Mouse (Mus musculus) kidney, embryonic 15.5 days (tissue): ENCODE results near the gene Arid2. TPM values are rescaled to one million over a fixed set of nuclear protein-coding genes. Genes with fewer than 3 reads are reported as not detected.

Source experiments
- ATAC-seq: fragments of 200-750 bp; cut with Nextera tagmentation; replicated peaks from 2 replicates; pipeline ENCODE4 v1.8.0; 2017; ENCODE audit warnings: moderate TSS enrichment; ENCODE audit not compliant: low FRiP score
- H3K27ac ChIP-seq: fragments of 300-500 bp; sonication (generic); 2 replicates; pipeline ENCODE4 v1.5.1; 2015; ENCODE audit warnings: mild to moderate bottlenecking, inconsistent platforms
- H3K27me3 ChIP-seq: fragments of 300-500 bp; sonication (generic); 2 replicates; pipeline ENCODE4 v1.6.1; 2015; ENCODE audit warnings: inconsistent platforms
- H3K36me3 ChIP-seq: fragments of 300-500 bp; sonication (generic); 2 replicates; pipeline ENCODE4 v1.6.1; 2015; ENCODE audit warnings: inconsistent platforms
- H3K4me1 ChIP-seq: fragments of 300-500 bp; sonication (generic); 2 replicates; pipeline ENCODE4 v1.6.1; 2015; ENCODE audit warnings: inconsistent platforms
- H3K4me2 ChIP-seq: fragments of 300-500 bp; sonication (generic); 2 replicates; pipeline ENCODE4 v1.6.1; 2015; ENCODE audit warnings: moderate library complexity, mild to moderate bottlenecking, inconsistent platforms
- H3K4me3 ChIP-seq: fragments of 300-500 bp; sonication (generic); replicated peaks from 2 replicates; pipeline ENCODE4 v1.5.1; 2015; ENCODE audit warnings: mild to moderate bottlenecking, inconsistent platforms
- H3K9ac ChIP-seq: fragments of 300-500 bp; sonication (generic); 2 replicates; pipeline ENCODE4 v1.6.1; 2015; ENCODE audit warnings: mild to moderate bottlenecking, inconsistent platforms
- H3K9me3 ChIP-seq: fragments of 300-500 bp; sonication (generic); replicated peaks from 2 replicates; pipeline ENCODE4 v1.6.1; 2016; ENCODE audit warnings: inconsistent platforms
- WGBS: fragments of 180-500 bp; shearing (Covaris S2); methylation state at CpG from one replicate; pipeline ENCODE4 v1.1.7; 2015; ENCODE audit warnings: mixed read lengths; 5-methylcytosine and 5-hydroxymethylcytosine counted together
- polyA plus RNA-seq: library from polyadenylated mRNA; unstranded; fragments of >200 nt; fragmentation: Nextera tagmentation; extraction: Ambion mirVana; gene quantifications from 2 replicates; pipeline ENCODE4 v1.2.1, GENCODE M21; 2015

Arid2 gene
- polyA plus RNA-seq, 1 experiment from 2014 or later: 26.1 TPM

DNA sequence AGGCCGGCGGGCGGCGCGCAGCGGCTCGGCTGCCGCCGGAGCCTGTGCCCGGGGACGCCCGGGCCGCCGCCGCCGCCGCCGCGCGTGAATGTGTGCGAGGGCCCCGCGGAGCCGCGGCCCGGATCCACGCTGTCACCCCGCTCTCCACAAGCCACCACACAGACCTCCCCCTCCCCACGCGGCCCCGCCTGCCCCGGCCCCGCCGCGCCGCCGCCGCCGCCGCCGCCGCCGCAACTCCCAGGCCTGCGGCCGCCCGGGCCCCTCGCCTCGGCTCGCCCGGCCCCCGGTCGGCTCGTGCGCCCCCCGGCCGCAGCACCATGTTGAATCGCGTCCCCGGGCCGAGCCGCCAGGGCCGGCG is 404 bp upstream of the Arid2 start:
- H3K9ac ChIP-seq: peak overlapping the region; percentile 99
- peaks cover 7% of the 10 kb centered on the region; the same call in 1 of the 2 replicates for H3K36me3 ChIP-seq
- ATAC-seq: peak; percentile 41
- H3K27me3 ChIP-seq: no peaks in the 10 kb centered on the region
- H3K27ac ChIP-seq: peak overlapping the region; percentile 100
- H3K4me3 ChIP-seq: peak overlapping the region; percentile 89
- WGBS: under 1% methylated on average over 23 of the region's 63 CpGs
- peaks cover 31% of the 10 kb centered on the region for H3K4me1 ChIP-seq
- H3K4me2 ChIP-seq: peak overlapping the region; percentile 69
- H3K9me3 ChIP-seq: no peaks in the 10 kb centered on the region

DNA sequence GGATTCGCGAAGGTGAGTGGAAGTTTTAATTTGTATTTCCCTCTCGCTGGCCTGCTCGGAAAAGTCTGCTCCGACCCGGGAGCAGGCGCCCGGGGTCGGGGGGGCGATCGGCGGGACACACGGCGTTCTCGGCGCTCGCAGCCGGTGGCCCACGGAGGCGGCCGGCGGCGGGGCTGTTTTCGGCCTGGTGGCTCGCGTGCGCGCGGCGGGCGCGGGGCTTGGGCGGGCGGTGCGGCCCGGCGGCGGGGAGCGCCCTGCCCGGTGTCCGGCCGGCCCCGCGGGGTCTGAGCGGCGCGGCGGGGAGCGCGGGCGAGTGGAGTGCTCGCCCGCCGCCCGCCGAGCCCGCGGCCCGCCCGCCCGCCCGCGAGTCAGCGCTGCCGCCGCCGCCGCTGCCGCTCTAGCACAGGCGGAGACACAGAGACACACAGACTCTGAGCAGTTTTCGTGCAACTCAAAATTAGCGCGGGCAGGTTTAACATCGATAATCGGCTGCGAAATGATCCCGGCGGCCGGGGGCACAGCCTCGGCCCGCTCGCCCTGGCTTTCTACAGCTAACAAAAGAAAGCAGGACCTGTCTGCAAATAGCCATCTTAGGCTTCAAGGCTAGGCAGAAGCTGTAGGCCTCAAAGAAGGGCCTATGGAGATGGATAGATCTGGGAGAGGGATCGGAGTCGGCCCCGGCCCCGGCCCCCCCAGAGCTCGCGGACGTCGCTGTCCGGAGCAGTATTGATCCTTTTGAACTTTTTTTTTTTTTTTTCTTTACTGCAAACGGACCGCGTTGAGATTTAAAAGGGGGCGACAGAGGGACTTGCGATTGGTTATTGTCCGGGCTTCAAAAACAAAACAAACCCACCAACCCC is 888 bp downstream of the Arid2 start:
- peaks cover 9% of the 10 kb centered on the region; the same call in 1 of the 2 replicates for H3K36me3 ChIP-seq
- peak overlapping the region; percentile 69 for H3K4me2 ChIP-seq
- under 1% methylated on average over 95 of the region's 97 CpGs for WGBS
- H3K4me3 ChIP-seq: peak overlapping the region; percentile 89
- no peak for ATAC-seq
- H3K27me3 ChIP-seq: no peaks in the 10 kb centered on the region
- peak overlapping the region; percentile 100 for H3K27ac ChIP-seq
- H3K9ac ChIP-seq: peak overlapping the region; percentile 99
- no peaks in the 10 kb centered on the region for H3K9me3 ChIP-seq
- H3K4me1 ChIP-seq: peaks cover 24% of the 10 kb centered on the region

DNA sequence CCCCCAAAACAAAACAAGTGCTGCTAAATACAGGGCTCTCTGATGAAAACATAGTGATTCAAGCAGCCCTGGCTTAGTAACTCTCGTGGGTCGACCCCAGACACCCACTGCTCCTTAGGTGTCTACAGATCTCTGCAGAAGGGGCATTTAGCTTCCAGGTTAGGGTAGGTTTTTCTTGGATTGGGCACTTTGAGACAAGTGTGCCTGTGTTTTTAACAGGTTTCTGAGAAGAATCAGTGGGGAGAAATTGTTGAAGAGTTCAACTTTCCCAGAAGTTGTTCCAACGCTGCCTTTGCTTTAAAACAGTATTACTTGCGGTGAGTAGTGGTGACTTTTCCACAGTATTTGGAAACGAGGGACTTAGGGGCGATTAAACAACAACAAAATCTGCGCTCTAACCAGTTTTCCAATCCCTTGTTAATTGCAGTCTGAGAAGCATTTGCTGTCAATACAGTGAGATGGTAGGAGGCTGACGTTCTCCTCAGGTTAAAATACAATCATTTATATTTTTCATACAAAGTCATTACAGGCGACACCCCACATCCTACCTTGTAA is 1.6 kb downstream of the Arid2 start:
- Histone ChIP-seq H3K4me3 (peak overlapping the region; percentile 89), H3K36me3 (peaks cover 9% of the 10 kb centered on the region), H3K9ac (peak overlapping the region; percentile 99), H3K4me1 (peaks cover 17% of the 10 kb centered on the region), H3K27ac (peak overlapping the region; percentile 100), H3K4me2 (peak overlapping the region; percentile 69), H3K27me3 (no peaks in the 10 kb centered on the region), H3K9me3 (no peaks in the 10 kb centered on the region)
- ATAC-seq: no peak
- 3% methylated on average over 9 of the region's 9 CpGs for WGBS

DNA sequence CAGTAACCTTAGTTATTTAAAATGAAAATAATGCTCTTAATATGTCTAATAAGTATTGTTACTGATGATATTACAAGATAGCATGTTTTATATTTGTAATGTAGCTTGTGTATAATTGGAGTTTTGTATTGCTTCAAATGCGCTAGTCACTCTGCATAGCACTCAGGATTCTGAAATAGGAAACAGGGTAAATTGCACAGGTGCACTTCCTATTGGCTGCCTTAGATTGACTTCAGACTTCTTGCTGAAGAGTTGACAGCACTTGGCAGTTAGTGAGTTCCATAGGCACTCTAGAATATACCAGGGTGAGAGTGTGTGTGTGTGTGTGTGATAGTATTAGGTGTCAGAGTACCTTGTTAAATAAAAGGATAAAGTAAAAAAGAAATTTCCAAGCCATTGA is 2.7 kb downstream of the Arid2 start:
- H3K4me1 ChIP-seq: peaks cover 16% of the 10 kb centered on the region
- peaks cover 19% of the 10 kb centered on the region for H3K36me3 ChIP-seq
- H3K27me3 ChIP-seq: no peaks in the 10 kb centered on the region
- peak overlapping the region; percentile 26 for H3K4me2 ChIP-seq
- ATAC-seq: no peak
- no peak overlapping the region for H3K4me3 ChIP-seq
- no peaks in the 10 kb centered on the region for H3K9me3 ChIP-seq
- no peak overlapping the region for H3K27ac ChIP-seq
- WGBS: 68% methylated on average over 1 of the region's 1 CpGs
- H3K9ac ChIP-seq: no peak overlapping the region

DNA sequence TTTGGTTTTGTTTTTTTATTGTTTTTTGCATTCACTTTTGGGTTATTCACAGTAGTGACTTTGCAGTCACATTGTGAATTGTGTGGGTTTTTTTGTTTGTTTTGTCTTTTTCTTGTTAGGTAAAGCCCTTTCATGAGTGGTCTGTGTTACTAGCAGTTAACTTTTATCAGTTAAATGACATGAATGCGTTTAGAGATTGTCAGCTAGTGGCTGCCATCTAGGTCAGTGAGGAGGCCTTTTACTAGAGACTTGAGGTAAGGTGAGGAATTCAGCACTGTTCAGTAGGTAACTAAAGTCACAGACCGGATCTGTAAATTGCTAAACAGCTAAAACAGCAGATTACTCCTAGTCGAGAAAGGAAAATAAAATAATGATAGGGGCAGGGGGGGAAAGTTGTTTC is 6.1 kb downstream of the Arid2 start:
- Histone ChIP-seq H3K27me3 (no peaks in the 10 kb centered on the region), H3K9me3 (no peaks in the 10 kb centered on the region), H3K4me1 (peaks cover 16% of the 10 kb centered on the region), H3K27ac (no peak overlapping the region), H3K4me3 (no peak overlapping the region), H3K4me2 (no peak overlapping the region), H3K9ac (no peak overlapping the region), H3K36me3 (peaks cover 26% of the 10 kb centered on the region)
- 42% methylated on average over 3 of the region's 3 CpGs for WGBS
- no peak for ATAC-seq

DNA sequence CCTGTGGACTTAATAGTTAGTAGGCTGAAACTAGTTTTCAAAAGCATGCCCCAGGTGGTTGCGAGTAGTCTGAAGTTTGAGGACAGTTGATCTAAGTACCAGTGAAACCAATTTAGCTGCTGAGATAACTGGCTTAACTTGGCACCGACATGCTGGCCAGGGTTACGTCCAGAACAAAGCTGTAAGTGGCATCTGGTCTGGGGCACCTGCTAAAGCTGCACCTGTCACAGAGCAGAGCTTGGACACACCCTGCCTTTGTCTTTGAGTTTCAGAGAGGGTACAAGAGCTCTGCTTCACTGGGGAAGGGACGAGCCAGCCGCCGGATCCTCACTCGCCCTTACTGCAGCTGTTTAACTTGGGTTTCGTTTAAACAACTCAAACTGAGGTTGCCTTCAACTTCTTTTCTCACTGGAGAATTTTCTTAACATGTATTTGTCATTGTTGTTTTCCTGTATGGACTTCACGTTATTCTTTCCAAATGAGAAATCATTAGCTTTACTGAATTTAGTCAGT is 9.8 kb downstream of the Arid2 start:
- no peaks in the 10 kb centered on the region for H3K27me3 ChIP-seq
- peaks cover 5% of the 10 kb centered on the region; the same call in 1 of the 2 replicates for H3K4me1 ChIP-seq
- peaks cover 40% of the 10 kb centered on the region for H3K36me3 ChIP-seq
- ATAC-seq: no peak
- H3K4me2 ChIP-seq: no peak overlapping the region
- H3K9me3 ChIP-seq: no peaks in the 10 kb centered on the region
- no peak overlapping the region for H3K27ac ChIP-seq
- 90% methylated on average over 9 of the region's 9 CpGs for WGBS
- no peak overlapping the region for H3K9ac ChIP-seq
- H3K4me3 ChIP-seq: no peak overlapping the region

DNA sequence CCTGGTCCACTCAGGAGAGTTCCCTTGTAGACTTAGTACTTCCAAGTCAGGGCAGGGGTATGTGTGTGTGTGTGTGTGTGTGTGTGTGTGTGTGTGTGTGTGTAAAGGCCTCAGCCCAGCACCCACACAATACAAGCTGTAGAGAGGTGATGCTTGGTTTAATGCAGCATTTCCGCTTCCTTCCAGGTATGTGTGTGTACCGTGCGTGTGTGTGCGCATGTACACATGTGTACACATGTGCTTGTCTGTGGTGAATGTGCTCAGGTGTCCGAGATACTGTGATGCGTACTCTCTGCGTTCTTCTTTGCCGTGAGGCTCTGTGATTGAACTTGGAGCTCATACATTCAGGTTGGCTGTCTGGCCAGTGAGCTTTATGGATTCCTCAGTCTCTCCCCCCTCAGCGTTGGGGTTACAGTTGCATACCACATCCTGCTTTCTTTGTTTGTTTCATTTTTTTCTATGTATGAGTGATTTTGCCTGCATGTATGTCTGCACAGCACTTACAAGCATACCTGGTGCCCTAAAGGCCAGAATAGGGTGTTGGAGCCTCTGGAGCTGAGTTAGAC is 10.4 kb downstream of the Arid2 start:
- ATAC-seq: no peak
- Histone ChIP-seq H3K9ac (no peak overlapping the region), H3K4me2 (no peak overlapping the region), H3K36me3 (peaks cover 42% of the 10 kb centered on the region), H3K4me1 (no peaks in the 10 kb centered on the region), H3K9me3 (no peaks in the 10 kb centered on the region), H3K27me3 (no peaks in the 10 kb centered on the region), H3K27ac (no peak overlapping the region), H3K4me3 (no peak overlapping the region)
- 94% methylated on average over 9 of the region's 9 CpGs for WGBS

DNA sequence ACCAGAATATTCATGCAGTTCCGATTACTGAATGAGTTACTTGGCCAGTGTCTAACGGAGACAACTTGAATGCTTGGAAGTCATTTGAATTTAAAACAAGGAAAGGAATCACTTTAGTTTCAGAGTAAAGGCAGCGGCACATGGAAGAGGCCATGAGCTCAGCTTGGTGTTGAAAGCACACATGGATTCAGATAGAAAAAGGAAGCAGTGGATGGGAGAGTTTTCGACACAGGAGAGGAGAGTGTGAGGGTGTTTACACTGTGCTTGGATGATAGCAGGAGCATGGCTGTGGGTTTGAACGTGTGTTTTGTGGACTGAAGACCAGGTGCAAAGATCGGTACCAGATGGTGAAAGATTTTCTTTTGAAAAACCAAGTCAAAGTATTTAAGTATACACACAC is 22.0 kb downstream of the Arid2 start:
- ATAC-seq: no peak

DNA sequence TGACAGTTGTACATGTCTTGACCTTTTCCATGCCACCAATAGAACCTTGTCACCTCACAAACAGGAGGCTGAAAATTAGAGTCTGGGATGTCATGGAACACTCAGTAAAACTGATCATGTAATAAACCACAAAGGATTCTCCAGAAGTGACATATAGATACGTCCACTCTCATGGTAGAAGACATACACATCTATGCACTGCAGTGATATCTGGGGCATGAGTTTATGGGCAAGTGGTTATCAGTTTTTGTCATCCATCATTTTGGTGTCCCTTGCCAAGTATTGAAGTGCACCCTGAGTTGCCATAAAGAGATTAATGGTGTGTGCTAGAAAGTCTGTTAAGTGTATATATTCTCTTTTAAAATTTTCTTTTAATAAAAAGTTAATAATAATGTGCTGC is 25.6 kb downstream of the Arid2 start:
- WGBS: 97% methylated on average over 1 of the region's 1 CpGs
- peaks cover 37% of the 10 kb centered on the region for H3K36me3 ChIP-seq
- H3K27ac ChIP-seq: no peak overlapping the region
- H3K9ac ChIP-seq: no peak overlapping the region
- no peak overlapping the region for H3K4me2 ChIP-seq
- no peak for ATAC-seq
- no peaks in the 10 kb centered on the region for H3K27me3 ChIP-seq
- H3K4me1 ChIP-seq: 0 out of 2 replicates have a peak, but pooled peaks cover 5% of the 10 kb centered on the region
- no peak overlapping the region for H3K4me3 ChIP-seq
- H3K9me3 ChIP-seq: no peaks in the 10 kb centered on the region

More for the DNA sequence above, 22.0 kb downstream of the Arid2 start:
- Histone ChIP-seq H3K27ac (no peak overlapping the region), H3K9me3 (no peaks in the 10 kb centered on the region), H3K27me3 (no peaks in the 10 kb centered on the region), H3K4me3 (no peak overlapping the region), H3K9ac (no peak overlapping the region), H3K4me2 (no peak overlapping the region), H3K4me1 (no peaks in the 10 kb centered on the region), H3K36me3 (peaks cover 46% of the 10 kb centered on the region)
- WGBS: 87% methylated on average over 6 of the region's 6 CpGs

DNA sequence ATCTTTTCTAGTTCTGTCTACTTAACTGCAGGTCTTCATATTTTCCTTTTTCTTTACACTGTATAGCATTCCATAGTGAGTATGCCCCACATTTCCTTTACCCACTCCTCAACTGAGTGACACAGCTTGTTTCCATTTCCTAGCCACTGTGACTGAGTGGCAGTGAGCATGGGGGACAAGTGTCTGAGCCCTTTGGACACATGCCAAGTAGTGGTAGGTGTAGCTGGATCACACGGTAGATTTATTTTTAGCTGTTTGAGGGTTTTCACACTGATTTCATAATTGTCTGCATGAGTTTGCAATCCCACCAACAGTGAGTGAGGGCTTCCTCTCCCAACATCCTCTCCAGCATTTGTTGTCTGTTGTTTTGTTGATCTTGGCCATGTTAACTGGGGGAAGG is 28.3 kb downstream of the Arid2 start:
- no peak overlapping the region for H3K9ac ChIP-seq
- H3K27ac ChIP-seq: no peak overlapping the region
- 0 out of 2 replicates have a peak, but pooled peaks cover 5% of the 10 kb centered on the region for H3K4me1 ChIP-seq
- H3K27me3 ChIP-seq: no peaks in the 10 kb centered on the region
- H3K36me3 ChIP-seq: peaks cover 34% of the 10 kb centered on the region
- no peaks in the 10 kb centered on the region for H3K9me3 ChIP-seq
- WGBS: 55% methylated on average over 1 of the region's 1 CpGs
- H3K4me2 ChIP-seq: no peak overlapping the region
- no peak for ATAC-seq
- H3K4me3 ChIP-seq: no peak overlapping the region

DNA sequence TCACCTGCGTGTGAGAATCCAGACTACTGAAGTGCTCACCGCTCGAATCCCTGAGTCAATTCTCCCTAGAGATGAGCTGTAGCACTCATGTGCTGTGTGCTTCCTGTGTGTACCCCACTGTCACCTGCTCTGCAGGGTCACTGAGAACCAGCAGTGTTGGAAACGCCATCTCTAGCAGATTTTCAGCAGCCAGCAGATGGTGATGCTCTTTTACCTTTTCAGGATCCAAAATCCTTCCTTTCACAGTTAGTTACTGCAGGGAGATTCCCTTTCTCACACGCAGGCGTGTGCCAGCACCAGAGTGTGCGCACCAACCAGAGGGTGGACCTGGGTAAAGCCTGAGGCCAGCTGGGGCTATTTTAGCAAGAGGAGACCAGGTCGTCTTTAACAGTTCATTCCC is 32.0 kb downstream of the Arid2 start:
- no peak overlapping the region for H3K4me2 ChIP-seq
- H3K27me3 ChIP-seq: no peaks in the 10 kb centered on the region
- H3K27ac ChIP-seq: no peak overlapping the region
- peaks cover 8% of the 10 kb centered on the region for H3K36me3 ChIP-seq
- 74% methylated on average over 8 of the region's 8 CpGs for WGBS
- 0 out of 2 replicates have a peak, but pooled peaks cover 5% of the 10 kb centered on the region for H3K4me1 ChIP-seq
- H3K9me3 ChIP-seq: no peaks in the 10 kb centered on the region
- H3K4me3 ChIP-seq: no peak overlapping the region
- no peak overlapping the region for H3K9ac ChIP-seq
- ATAC-seq: no peak

DNA sequence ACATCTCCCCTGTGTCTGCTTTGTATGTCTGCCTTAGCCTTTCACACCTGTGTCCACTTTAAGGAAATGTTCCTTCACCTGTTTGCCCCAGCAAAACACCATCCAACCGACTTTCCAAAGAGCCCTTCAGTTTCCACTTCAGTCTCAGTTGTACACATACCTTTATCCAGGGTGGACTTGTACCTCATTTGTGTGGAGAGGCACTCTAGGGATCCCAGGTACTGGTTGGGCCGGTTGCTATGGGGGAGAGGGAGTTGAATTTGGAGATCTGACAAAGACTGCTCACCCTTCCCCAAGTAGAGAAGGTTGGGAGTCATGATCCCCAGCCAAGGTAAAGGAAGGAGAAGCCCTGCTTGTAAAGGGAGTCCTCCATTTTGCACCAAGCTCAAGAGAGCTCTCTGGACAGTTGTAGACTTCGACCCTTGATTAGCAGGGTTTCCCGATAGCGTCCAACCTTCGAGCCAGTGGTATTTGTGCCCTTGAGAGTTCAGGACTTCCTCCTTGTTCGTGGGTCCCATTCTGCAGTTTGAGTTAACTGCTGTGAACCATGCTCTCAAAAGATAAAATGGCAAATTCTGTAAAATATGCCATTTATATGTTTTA is 38.5 kb downstream of the Arid2 start:
- no peak overlapping the region for H3K4me2 ChIP-seq
- peaks cover 28% of the 10 kb centered on the region for H3K36me3 ChIP-seq
- no peaks in the 10 kb centered on the region for H3K9me3 ChIP-seq
- H3K4me3 ChIP-seq: no peak overlapping the region
- no peaks in the 10 kb centered on the region for H3K27me3 ChIP-seq
- ATAC-seq: no peak
- H3K9ac ChIP-seq: no peak overlapping the region
- H3K4me1 ChIP-seq: no peaks in the 10 kb centered on the region
- no peak overlapping the region for H3K27ac ChIP-seq
- 93% methylated on average over 7 of the region's 7 CpGs for WGBS
